Mouse (Mus musculus): ENCODE results near the gene Zfp653. TPM values are rescaled to one million over a fixed set of nuclear protein-coding genes. Genes with fewer than 3 reads are reported as not detected.

Gene Zfp653
- 4.0 and 4.4 TPM in 2 replicates for polyA plus RNA-seq (2021; fragmentation: Nextera tagmentation)
- long read RNA-seq, experiment 1, partial matches to known transcripts, result 3 of 8 reads
- long read RNA-seq, experiment 1, other reads (novel, unspliced or antisense), result 2 of 8 reads
- long read RNA-seq, experiment 2, transcript Zfp653-202 (9 exons, 1,888 nt), result major isoform, 8 of 31 reads
- long read RNA-seq, experiment 2, partial matches to known transcripts, result 8 of 31 reads
- long read RNA-seq, experiment 2, other reads (novel, unspliced or antisense), result 11 of 31 reads

GRCm38 (mm10) chr9:22070791-22071573, at the start of gene Zfp653, which contains the start of gene Gm49318:
Zfp653 (minus strand) TSS chr9:22071376.
Gm49318 (minus strand) TSS chr9:22071259.

GRCm38 (mm10) chr9:22116740-22117426, 45.7 kb upstream of the Zfp653 start, which contains the start of gene Elof1:
Elof1 (minus strand) TSS chr9:22117172.

DNA sequence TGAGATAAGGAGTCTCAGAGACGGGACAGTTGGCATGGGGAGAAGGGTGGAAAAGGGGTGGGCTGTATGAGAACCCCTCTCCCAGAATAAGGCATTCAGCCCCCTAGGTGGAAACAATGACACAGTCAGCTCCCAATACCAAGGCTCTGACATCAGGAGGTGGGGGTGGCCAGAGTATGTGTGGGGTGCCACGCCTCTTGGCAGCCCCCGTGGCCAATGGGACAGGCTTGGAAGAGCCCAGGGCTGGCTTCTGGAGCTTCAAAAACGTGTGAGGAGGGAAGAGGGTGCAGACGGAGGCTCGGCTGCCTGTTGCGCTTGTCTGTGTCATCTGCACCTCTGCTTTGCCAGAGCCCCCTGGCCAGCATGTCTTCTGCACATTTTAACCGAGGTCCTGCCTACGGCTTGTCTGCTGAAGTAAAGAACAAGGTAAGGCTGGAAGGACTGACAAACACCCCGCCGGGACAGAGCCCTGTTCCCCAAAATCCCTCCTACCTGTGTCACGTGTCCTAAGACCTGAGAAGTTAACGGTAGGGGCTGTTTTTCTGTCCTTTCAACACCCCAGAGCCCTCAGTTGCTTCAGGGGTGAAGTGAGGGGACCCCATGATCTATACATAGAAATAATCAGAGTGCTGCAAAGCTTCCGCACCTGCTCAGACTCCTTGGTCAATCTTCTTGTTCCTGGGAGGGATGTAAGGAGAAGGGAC, 28.0 kb upstream of the Zfp653 start, which contains the start of gene Cnn1:
Gene Cnn1, plus strand, starts transcription at position 224 of the 704 bp plus-strand sequence.

DNA sequence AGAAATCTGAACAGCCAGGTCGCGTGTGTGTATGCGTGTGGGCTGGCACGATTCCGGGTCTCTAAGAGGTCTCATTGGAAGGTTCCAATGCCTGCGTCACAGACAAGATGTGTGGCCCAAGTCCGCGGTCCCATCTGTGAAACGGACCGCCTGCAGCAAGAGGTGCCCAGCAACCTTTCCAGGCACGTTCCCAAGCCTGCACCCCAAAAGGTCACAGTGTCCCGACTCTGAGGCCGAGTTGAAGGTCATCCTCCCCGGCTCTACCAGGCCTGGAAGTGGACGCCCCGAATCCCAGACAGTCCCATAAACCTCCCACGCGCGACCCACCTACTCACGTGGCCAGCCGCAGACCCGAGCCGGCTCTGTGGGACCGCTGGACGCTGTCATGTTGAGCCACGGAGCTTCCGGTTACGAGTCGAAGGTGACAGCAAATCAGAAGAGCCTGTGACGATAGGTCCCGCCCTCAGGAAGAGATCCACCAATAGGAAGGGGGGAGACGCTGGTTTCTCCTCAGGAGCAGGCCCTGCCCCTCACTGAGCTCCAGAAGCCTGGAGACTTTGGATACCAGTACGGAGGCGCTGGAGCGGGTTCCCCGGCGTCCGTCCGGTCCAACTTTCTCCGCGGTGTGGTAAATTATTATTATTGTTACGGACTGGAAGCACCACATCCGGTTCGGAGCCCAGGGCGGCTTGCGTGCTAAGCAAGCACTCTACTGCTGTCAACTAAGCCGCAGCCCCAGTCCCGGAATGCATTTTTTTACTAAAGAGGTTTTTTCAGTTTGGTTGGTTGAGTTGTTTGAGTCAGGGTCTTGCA, 14.1 kb upstream of the Zfp653 start, which contains the start of gene Ecsit:
Gene Ecsit, minus strand, starts transcription at position 417 of the 813 bp plus-strand sequence.

DNA sequence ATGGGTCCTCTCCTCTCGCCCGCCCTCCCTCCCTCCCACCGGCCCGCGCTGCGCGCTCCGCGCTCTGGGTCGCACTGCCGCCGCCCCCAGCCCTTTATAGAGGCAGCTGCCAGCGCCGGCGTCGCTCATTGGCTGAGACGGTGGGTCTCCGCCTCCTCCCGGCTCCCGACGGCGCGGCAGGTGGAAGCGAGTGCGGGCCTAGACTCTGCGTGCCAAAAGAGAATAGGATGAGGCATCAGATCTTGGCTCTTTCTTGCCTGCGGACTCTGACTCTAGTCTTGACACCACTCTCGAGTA, 19.3 kb downstream of the Zfp653 start, which contains the start of gene Elavl3:
Gene Elavl3, minus strand, starts transcription at position 66 of the 297 bp plus-strand sequence.

Small RNA genes lying within 50 kb of the gene (microRNA-seq; reads per million reads assigned to microRNA genes)
- 0.86 reads per million for gene Mir7084

Other genes with a start within 250 kb of the Zfp653 start
- not detected in 2 replicates for gene Angptl8, start 235.9 kb downstream of the Zfp653 start, polyA plus RNA-seq (2021; fragmentation: Nextera tagmentation)
- gene Dock6, start 218.7 kb downstream of the Zfp653 start, polyA plus RNA-seq (2021; fragmentation: Nextera tagmentation), result 3.6 and 4.1 TPM in 2 replicates
- gene Rab3d, start 153.2 kb downstream of the Zfp653 start, polyA plus RNA-seq (2021; fragmentation: Nextera tagmentation), result 6.9 and 8.5 TPM in 2 replicates
- 6.5 and 6.9 TPM in 2 replicates for gene Ccdc159, start 143.9 kb downstream of the Zfp653 start, polyA plus RNA-seq (2021; fragmentation: Nextera tagmentation)
- 106 and 126 TPM in 2 replicates for gene Tmem205, start 143.8 kb downstream of the Zfp653 start, polyA plus RNA-seq (2021; fragmentation: Nextera tagmentation)
- gene Plppr2, start 134.3 kb downstream of the Zfp653 start, polyA plus RNA-seq (2021; fragmentation: Nextera tagmentation), result 169 and 201 TPM in 2 replicates
- gene Swsap1, start 115.6 kb downstream of the Zfp653 start, polyA plus RNA-seq (2021; fragmentation: Nextera tagmentation), result 11.2 and 11.3 TPM in 2 replicates
- 11.1 and 11.4 TPM in 2 replicates for gene Epor, start 107.9 kb downstream of the Zfp653 start, polyA plus RNA-seq (2021; fragmentation: Nextera tagmentation)
- gene Rgl3, start 81.9 kb downstream of the Zfp653 start, polyA plus RNA-seq (2021; fragmentation: Nextera tagmentation), result 0.82 and 1.1 TPM in 2 replicates
- 1.7 and 2.8 TPM in 2 replicates for gene Ccdc151, start 68.7 kb downstream of the Zfp653 start, polyA plus RNA-seq (2021; fragmentation: Nextera tagmentation)
- 26.1 and 29.7 TPM in 2 replicates for gene Prkcsh, start 68.6 kb downstream of the Zfp653 start, polyA plus RNA-seq (2021; fragmentation: Nextera tagmentation)
- gene Elavl3, start 19.4 kb downstream of the Zfp653 start, polyA plus RNA-seq (2021; fragmentation: Nextera tagmentation), result 19.5 and 21.7 TPM in 2 replicates
- not detected in 2 replicates for gene Gm49318, start 117 bp downstream of the Zfp653 start, polyA plus RNA-seq (2021; fragmentation: Nextera tagmentation)
- gene Ecsit, start 14.1 kb upstream of the Zfp653 start, polyA plus RNA-seq (2021; fragmentation: Nextera tagmentation), result 59.3 and 59.4 TPM in 2 replicates
- gene Cnn1, start 27.8 kb upstream of the Zfp653 start, polyA plus RNA-seq (2021; fragmentation: Nextera tagmentation), result 0.40 and 0.72 TPM in 2 replicates
- gene Elof1, start 45.8 kb upstream of the Zfp653 start, polyA plus RNA-seq (2021; fragmentation: Nextera tagmentation), result 154 and 178 TPM in 2 replicates
- gene Acp5, start 64.3 kb upstream of the Zfp653 start, polyA plus RNA-seq (2021; fragmentation: Nextera tagmentation), result 0.57 and 1.1 TPM in 2 replicates
- gene Pigyl, start 85.5 kb upstream of the Zfp653 start, polyA plus RNA-seq (2021; fragmentation: Nextera tagmentation), result 174 and 190 TPM in 2 replicates
- not detected in 2 replicates for gene Zfp872, start 116.7 kb upstream of the Zfp653 start, polyA plus RNA-seq (2021; fragmentation: Nextera tagmentation)
- 9.2 and 11.8 TPM in 2 replicates for gene Zfp809, start 154.3 kb upstream of the Zfp653 start, polyA plus RNA-seq (2021; fragmentation: Nextera tagmentation)
- 2.1 and 3.2 TPM in 2 replicates for gene Zfp599, start 188.5 kb upstream of the Zfp653 start, polyA plus RNA-seq (2021; fragmentation: Nextera tagmentation)
- 10.5 and 11.2 TPM in 2 replicates for gene Zfp810, start 236.3 kb upstream of the Zfp653 start, polyA plus RNA-seq (2021; fragmentation: Nextera tagmentation)

All from layer of hippocampus, adult 6 months (tissue).